Mouse (Mus musculus): Measurements from ENCODE around the gene Csmd2. TPM values are rescaled to one million over a fixed set of nuclear protein-coding genes. Genes with fewer than 3 reads are reported as not detected.

Csmd2 gene
- polyA plus RNA-seq, 1 experiment from 2014 or later = 2.4 TPM

- Histone ChIP-seq H3K9me3 (no peaks in the 10 kb centered on the region), H3K27ac (peak overlapping the region; percentile 80), H3K4me1 (replicated peaks) (peaks cover 34% of the 10 kb centered on the region), H3K4me3 (peak overlapping the region; percentile 12), H3K36me3 (no peaks in the 10 kb centered on the region), H3K27me3 (ENCODE audit: insufficient read depth, poor library complexity, severe bottlenecking) (peaks cover 3% of the 10 kb centered on the region; the same call in 1 of the 2 replicates)
- peak; percentile 49 for DNase-seq (ENCODE audit: low spot score)
- WGBS = 17% methylated on average over 19 of the region's 19 CpGs
Measured at GRCm38 (mm10) chr4:128241075-128241853, 253.6 kb downstream of the Csmd2 start.

DNA sequence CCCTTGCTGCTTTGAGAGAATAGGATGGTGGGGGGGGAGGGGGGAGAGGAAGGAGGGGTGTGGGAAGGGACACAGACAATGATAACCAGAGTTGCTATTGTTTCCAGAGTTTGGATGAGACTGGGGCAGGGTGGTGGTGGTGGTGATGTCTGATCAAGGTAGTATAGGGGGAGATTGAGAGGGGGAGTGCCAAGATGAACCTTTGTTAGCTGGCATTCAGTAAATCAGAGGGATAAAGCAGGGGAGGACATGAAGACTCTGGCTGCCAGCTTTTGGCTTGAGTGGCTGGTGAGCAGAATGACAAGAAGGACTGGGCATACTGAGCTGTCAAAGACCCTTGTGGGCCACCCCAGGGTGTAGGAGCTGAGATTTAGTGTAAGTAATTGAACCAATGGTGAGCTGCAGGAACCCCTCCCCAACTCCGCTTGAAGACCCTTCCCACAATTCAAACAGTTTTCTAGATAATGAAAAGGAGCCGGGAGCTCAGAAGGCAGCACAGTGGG lies 254.2 kb downstream of the Csmd2 start:
- H3K4me3 ChIP-seq = no peak overlapping the region; the same call in 1 of the 2 replicates
- H3K36me3 ChIP-seq = no peaks in the 10 kb centered on the region
- H3K27ac ChIP-seq = peak overlapping the region; percentile 80
- no peaks in the 10 kb centered on the region for H3K9me3 ChIP-seq
- peaks cover 39% of the 10 kb centered on the region for H3K4me1 ChIP-seq (replicated peaks)
- 21% methylated on average over 2 of the region's 2 CpGs for WGBS
- peaks cover 3% of the 10 kb centered on the region; the same call in 1 of the 2 replicates for H3K27me3 ChIP-seq (ENCODE audit: insufficient read depth, poor library complexity, severe bottlenecking)
- no peak for DNase-seq (ENCODE audit: low spot score)

DNA sequence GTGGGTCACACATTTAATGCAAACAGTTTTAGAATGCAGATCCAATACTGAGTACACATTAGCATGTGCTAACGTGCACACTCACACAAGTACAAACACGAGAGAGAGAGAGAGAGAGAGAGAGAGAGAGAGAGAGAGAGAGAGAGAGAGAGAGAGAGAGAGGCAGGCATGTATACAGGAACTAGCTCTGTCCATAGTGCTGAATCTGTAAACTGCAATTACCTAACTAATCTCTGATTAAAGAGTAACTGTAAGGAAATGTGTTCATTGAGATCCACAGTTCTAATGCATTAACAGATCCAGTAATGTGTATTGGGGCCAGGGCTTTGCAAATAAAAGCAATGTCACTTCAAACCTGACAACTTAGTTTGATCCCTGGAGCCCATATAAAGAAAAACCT lies 257.5 kb downstream of the Csmd2 start:
- H3K36me3 ChIP-seq = no peaks in the 10 kb centered on the region
- peaks cover 46% of the 10 kb centered on the region for H3K4me1 ChIP-seq (replicated peaks)
- no peak overlapping the region for H3K4me3 ChIP-seq
- H3K27ac ChIP-seq = no peak overlapping the region
- H3K9me3 ChIP-seq = no peaks in the 10 kb centered on the region
- 57% methylated on average over 2 of the region's 2 CpGs for WGBS
- no peak for DNase-seq (ENCODE audit: low spot score)
- peaks cover 3% of the 10 kb centered on the region; the same call in 1 of the 2 replicates for H3K27me3 ChIP-seq (ENCODE audit: insufficient read depth, poor library complexity, severe bottlenecking)

DNA sequence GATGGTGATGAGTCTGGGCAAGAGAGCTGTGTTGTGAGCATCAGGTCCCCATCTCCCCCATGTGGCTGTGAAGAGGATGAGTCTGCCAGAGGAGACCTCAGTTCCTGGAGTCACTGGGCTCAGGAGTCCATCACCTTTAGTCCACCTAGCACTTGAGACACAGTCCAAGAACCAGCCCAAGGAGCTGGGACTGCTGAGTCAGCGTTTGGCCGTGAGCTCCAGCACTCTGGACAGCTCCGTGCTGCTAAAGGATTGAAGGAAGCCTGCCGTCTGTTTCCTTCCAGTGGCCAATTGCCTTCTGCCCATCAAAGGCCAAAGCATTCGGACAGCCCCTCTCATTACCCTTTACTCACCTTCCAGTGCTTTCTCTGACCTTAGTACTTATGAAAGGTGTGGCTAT lies 261.0 kb downstream of the Csmd2 start:
- peak; percentile 61 for DNase-seq (ENCODE audit: low spot score)
- peaks cover 3% of the 10 kb centered on the region; the same call in 1 of the 2 replicates for H3K27me3 ChIP-seq (ENCODE audit: insufficient read depth, poor library complexity, severe bottlenecking)
- no peaks in the 10 kb centered on the region for H3K36me3 ChIP-seq
- 9% methylated on average over 5 of the region's 5 CpGs for WGBS
- no peak overlapping the region for H3K27ac ChIP-seq
- H3K4me1 ChIP-seq (replicated peaks) = peaks cover 16% of the 10 kb centered on the region
- no peak overlapping the region for H3K4me3 ChIP-seq
- H3K9me3 ChIP-seq = no peaks in the 10 kb centered on the region

- Histone ChIP-seq H3K27ac (no peak overlapping the region), H3K4me1 (replicated peaks) (no peaks in the 10 kb centered on the region), H3K9me3 (no peaks in the 10 kb centered on the region), H3K36me3 (no peaks in the 10 kb centered on the region), H3K4me3 (no peak overlapping the region), H3K27me3 (ENCODE audit: insufficient read depth, poor library complexity, severe bottlenecking) (no peaks in the 10 kb centered on the region)
- 87% methylated on average over 5 of the region's 5 CpGs for whole genome bisulfite sequencing
- DNase-seq (ENCODE audit: low spot score) = no peak
Measured at GRCm38 (mm10) chr4:128259211-128259610, 271.6 kb downstream of the Csmd2 start.

DNA sequence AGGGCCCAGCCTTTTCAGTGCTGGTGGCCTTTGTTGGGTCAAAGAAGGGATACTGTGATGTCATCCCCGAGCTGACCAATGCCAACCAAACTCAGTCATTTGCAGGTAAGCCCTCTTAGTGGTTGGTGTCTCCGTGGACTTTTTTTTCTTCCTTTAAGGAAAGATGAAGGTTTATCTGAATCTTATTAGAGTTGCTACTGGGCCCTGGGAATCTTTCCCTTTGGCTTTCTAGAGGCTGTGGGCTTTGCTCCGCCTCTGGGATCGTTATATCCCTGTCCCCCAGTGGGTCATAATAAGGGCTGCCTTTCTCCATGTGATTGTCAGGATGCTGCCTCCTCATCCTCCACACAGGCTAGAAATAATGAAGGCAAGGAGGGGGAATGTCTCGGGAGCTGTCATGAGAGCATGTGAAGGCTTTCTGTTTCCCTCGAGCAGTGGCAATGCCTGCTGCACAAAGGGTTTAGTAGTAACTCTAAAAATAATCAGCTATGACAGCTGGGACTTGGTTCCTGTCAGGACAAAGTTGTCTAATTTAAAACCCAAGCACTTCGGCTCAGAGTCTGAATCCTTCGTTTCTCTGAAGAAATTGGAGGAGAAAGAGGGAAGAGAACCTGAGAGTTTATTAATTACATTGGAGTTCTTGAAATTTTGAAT lies 273.4 kb downstream of the Csmd2 start, which contains the start of gene Hmgb4:
Gene Hmgb4, minus strand, starts transcription at position 51 of the 654 bp plus-strand sequence.
- H3K27me3 ChIP-seq (ENCODE audit: insufficient read depth, poor library complexity, severe bottlenecking) = no peaks in the 10 kb centered on the region
- no peaks in the 10 kb centered on the region for H3K36me3 ChIP-seq
- 0 out of 2 replicates have a peak, but pooled peaks cover 2% of the 10 kb centered on the region for H3K9me3 ChIP-seq
- WGBS = 76% methylated on average over 8 of the region's 8 CpGs
- H3K4me1 ChIP-seq (replicated peaks) = no peaks in the 10 kb centered on the region
- no peak within 1 kb of the TSS for H3K27ac ChIP-seq
- no peak for DNase-seq (ENCODE audit: low spot score)
- H3K4me3 ChIP-seq = no peak within 1 kb of the TSS

GRCm38 (mm10) chr4:128264491-128264890 lies 276.8 kb downstream of the Csmd2 start:
- DNase-seq (ENCODE audit: low spot score) = no peak
- peaks cover 5% of the 10 kb centered on the region; the same call in 1 of the 2 replicates for H3K4me1 ChIP-seq (replicated peaks)
- H3K9me3 ChIP-seq = 0 out of 2 replicates have a peak, but pooled peaks cover 3% of the 10 kb centered on the region
- no peaks in the 10 kb centered on the region for H3K36me3 ChIP-seq
- no peaks in the 10 kb centered on the region for H3K27me3 ChIP-seq (ENCODE audit: insufficient read depth, poor library complexity, severe bottlenecking)
- H3K27ac ChIP-seq = no peak overlapping the region
- H3K4me3 ChIP-seq = no peak overlapping the region
- 90% methylated on average over 5 of the region's 5 CpGs for WGBS

DNA sequence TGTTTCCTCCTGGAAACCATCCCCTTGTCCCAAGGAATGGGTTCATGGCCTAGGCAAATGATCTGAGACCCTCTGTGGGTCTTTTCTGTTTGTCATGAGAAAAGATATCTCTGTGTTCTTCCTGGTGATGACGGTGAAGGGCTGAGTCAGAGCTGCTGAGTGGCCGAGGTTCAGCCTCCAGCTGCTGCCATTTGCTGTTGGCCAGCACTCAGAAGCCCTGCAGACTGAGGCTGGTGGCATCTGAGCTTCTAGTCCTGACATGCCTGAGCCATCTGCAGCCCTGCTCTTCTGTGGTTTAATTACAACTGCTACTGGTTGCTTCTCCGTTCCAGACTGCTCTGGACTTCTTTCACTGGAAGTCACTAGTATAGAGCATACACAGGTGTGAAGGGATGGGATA lies 277.7 kb downstream of the Csmd2 start:
- 0 out of 2 replicates have a peak, but pooled peaks cover 3% of the 10 kb centered on the region for H3K9me3 ChIP-seq
- H3K4me1 ChIP-seq (replicated peaks) = peaks cover 5% of the 10 kb centered on the region; the same call in 1 of the 2 replicates
- H3K27ac ChIP-seq = no peak overlapping the region
- no peaks in the 10 kb centered on the region for H3K27me3 ChIP-seq (ENCODE audit: insufficient read depth, poor library complexity, severe bottlenecking)
- no peaks in the 10 kb centered on the region for H3K36me3 ChIP-seq
- H3K4me3 ChIP-seq = no peak overlapping the region
- no peak for DNase-seq (ENCODE audit: low spot score)
- 75% methylated on average over 3 of the region's 3 CpGs for WGBS

DNA sequence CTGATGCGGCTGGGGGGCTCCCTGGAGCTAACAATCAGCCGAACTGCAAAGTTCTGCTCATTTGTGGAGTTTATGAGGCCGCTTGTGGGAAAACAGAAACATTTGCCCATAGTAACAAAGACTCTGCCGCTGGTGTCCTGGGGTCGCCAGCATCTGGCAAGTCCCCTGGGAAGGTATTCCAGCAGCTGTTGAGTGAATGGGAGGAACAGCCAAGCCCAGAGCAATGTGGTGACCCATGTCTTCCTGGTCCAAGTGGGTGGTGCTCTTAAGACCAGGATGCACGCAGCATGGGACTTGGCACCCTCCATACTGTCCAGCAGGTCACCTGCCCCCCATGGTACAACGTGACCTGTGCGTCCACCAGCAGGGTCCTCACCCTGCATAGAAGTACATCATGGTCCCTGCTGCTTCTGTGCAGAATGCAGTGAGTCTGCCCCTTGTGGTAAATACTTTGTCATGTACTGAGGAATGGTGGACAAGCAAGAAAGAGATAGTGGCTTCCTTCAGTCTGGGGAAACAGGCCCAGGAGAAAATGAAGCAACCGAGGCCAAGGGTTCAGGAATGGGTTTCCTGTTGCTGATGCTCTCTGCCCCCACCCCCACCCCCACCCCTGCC lies 281.7 kb downstream of the Csmd2 start:
- H3K9me3 ChIP-seq = 0 out of 2 replicates have a peak, but pooled peaks cover 3% of the 10 kb centered on the region
- WGBS = 84% methylated on average over 9 of the region's 9 CpGs
- no peak for DNase-seq (ENCODE audit: low spot score)
- H3K4me1 ChIP-seq (replicated peaks) = peaks cover 5% of the 10 kb centered on the region; the same call in 1 of the 2 replicates
- no peak overlapping the region for H3K4me3 ChIP-seq
- H3K36me3 ChIP-seq = no peaks in the 10 kb centered on the region
- H3K27me3 ChIP-seq (ENCODE audit: insufficient read depth, poor library complexity, severe bottlenecking) = no peaks in the 10 kb centered on the region
- H3K27ac ChIP-seq = no peak overlapping the region

DNA sequence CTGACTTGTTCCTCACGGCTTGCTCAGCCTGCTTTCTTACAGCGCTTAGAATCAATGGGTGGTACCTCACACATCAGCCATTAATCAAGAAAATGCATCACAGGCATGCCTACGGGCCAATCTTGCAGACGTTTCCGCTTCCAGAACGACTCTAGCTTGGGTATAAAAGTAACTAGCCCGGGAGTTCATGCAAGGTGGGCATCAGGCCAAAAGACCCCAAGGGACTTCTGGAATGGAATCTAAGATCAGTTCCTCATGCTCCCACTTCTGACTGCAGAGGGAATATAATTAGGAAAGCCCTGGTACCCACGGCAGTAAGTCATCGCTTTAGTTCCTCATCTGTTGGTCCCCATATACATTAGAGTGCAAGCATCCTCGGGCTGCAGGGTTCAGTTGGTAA lies 282.5 kb downstream of the Csmd2 start:
- Histone ChIP-seq H3K27ac (no peak overlapping the region), H3K9me3 (0 out of 2 replicates have a peak, but pooled peaks cover 3% of the 10 kb centered on the region), H3K4me1 (replicated peaks) (peaks cover 5% of the 10 kb centered on the region; the same call in 1 of the 2 replicates), H3K4me3 (no peak overlapping the region), H3K27me3 (ENCODE audit: insufficient read depth, poor library complexity, severe bottlenecking) (no peaks in the 10 kb centered on the region), H3K36me3 (no peaks in the 10 kb centered on the region)
- DNase-seq (ENCODE audit: low spot score) = no peak
- 86% methylated on average over 10 of the region's 10 CpGs for WGBS

DNA sequence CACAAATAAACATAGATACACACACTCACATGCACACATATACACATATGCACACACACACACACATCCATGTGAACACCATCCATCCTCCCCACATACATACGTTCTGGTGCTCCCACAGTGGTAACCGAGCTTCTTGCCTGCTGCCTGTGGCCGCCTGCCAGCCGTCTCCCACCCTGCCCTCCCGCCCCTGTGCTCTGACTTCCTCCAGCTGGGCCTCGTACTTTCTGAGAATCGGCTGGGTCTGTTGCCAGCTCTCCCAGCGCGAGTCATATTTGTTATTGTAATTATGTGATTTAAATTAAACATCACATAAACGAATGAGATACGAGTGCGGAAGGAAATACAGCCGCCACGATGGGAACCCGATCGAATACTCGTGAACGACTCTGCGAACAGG lies 283.3 kb downstream of the Csmd2 start:
- H3K9me3 ChIP-seq = 0 out of 2 replicates have a peak, but pooled peaks cover 3% of the 10 kb centered on the region
- H3K27ac ChIP-seq = no peak overlapping the region
- H3K36me3 ChIP-seq = no peaks in the 10 kb centered on the region
- H3K4me1 ChIP-seq (replicated peaks) = peaks cover 5% of the 10 kb centered on the region; the same call in 1 of the 2 replicates
- DNase-seq (ENCODE audit: low spot score) = no peak
- no peaks in the 10 kb centered on the region for H3K27me3 ChIP-seq (ENCODE audit: insufficient read depth, poor library complexity, severe bottlenecking)
- no peak overlapping the region for H3K4me3 ChIP-seq
- 88% methylated on average over 19 of the region's 19 CpGs for WGBS

DNA sequence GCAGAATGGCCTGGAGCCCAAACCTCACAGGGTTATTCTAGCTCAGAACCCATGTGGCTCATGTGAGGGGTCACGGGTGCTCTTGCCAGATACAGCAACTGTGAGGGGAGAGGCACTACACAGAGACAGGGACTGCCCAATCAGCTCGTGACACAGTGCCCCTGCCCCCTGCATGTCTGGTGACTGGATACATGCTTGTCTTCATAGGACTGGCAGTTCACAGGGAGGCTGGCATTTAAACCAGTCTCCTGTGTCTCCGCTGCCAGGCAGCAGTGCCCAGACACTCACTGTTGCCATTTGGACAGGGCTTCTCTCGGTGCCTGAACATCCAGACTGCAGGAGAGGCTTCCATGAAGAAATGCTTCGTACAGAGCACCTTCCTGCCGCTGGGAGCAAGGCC lies 284.8 kb downstream of the Csmd2 start:
- 0 out of 2 replicates have a peak overlapping the region, but pooled peaks have one; percentile 12 for H3K27ac ChIP-seq
- WGBS = 73% methylated on average over 6 of the region's 6 CpGs
- DNase-seq (ENCODE audit: low spot score) = no peak

More for the DNA sequence above, 284.8 kb downstream of the Csmd2 start:
- Histone ChIP-seq H3K9me3 (no peaks in the 10 kb centered on the region), H3K36me3 (no peaks in the 10 kb centered on the region), H3K4me1 (replicated peaks) (peaks cover 5% of the 10 kb centered on the region; the same call in 1 of the 2 replicates), H3K4me3 (no peak overlapping the region), H3K27me3 (ENCODE audit: insufficient read depth, poor library complexity, severe bottlenecking) (no peaks in the 10 kb centered on the region)

Data from hindbrain, embryonic 10.5 days (tissue).